Mouse (Mus musculus) ovary, adult 18-20 months (tissue): ENCODE data around the gene Tbx3.

Experiments used
- DNase-seq: peaks from one replicate; pipeline ENCODE4 v3.0.0; 2022; ENCODE audit warnings: low spot score, mixed read lengths

The Tbx3 gene

DNA sequence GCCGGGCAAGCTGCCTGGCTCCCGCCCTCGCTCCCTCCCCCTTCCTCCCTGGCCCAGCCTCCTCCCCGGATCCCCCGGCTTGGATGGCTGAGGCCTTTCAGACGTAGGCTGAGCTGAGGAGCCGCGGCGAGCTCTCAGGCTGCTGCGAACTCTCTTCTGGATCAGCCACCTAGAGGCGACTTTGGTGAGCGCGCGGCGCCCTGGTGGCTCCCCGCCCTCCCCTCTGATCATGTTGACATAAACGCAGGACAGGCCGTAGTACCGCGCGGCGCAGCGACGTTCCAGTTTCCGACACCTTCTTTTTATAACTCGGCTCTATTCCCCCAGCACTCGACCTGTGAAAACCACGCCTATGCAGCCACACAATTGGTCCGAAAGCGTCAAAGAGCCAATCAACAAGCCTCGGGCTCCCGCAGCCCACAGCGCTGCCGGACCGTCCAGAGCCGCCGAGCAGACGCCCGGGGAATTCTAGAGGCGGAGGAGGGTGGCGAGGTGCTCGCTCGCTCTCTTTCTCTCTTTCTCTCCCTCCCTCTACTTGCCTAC lies at the start of gene Tbx3:
Tbx3 (plus strand) TSS at position 104 of the 543 bp plus-strand sequence.
- peak; percentile 94 for DNase-seq

DNA sequence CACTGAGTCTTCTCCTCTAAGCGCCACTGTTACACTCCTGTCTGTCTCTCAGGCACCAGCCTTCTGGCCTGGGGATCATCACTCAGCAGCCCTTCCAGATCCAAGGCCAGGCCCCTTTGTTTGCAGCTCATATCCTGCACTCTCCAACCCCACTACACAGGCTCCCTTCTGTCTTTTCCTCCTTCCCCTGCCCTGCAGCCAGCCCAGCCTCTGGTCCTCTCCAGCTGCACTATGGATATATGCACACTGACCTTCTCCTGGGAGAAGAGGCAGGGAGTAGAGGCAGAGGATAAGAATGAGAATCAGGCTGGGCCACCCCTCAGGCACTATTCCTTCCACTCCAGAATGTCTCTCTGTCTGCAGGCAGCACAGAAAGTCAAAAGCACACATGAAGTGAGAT lies 48.4 kb upstream of the Tbx3 start:
- DNase-seq: no peak

DNA sequence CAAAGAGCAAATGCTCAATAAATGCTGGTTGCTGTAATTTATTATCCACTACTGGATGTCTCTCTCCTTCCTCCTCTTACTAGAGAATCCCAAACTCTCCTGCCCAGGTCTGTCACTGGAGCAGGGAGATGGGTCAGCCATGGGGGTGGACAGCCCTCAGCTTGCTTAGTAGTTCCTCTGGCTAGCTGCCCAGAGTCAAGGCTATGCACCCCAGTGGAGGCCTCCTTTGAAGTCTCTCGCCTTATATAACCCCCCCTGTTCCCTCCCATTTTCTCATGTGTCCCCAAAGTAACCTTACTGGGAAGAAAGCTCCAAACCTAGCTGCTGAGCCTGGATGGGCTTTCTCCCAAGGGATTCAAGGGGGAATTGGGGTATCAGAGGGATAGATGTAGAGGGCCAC lies 45.9 kb upstream of the Tbx3 start:
- peak; percentile 36 for DNase-seq

DNA sequence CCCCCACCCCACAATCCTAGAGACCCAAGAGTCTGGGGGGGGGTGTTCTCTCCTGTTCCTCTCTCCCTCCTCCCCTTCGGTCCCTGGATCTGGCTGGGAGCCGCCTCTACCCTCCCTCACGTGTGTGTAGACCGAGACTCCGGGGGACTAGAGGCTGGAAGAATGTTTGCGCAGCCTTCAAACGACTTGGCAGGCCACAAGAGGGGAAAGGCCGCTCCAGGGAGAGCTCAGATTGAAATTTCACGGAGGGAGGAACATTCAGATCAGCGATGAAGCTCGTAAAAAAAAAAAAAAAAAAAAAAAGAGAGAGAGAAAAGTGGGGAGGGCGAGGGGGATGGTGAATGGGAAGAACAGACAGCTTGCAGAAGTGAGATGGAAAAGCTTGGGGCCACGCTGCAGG lies 44.9 kb upstream of the Tbx3 start:
- no peak for DNase-seq

DNA sequence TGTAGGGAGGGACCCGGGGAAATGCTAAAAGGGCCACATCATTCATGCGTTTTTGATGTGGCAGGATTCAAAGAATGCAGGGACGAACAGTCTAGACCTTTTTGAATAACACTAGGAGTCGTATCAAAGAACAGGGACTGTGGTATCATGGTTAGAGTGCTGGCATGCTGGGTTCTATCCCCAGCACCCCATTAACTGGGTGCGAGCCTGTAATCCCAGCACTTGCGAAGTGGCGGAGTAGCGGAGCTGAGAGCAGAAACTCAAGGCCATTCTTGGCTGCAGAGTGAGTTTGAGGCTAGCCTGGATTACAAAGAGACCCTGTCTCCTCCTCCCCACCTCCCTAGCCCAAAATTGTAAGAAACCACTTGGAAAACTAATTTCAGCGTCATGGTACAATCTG lies 44.3 kb upstream of the Tbx3 start:
- no peak for DNase-seq

DNA sequence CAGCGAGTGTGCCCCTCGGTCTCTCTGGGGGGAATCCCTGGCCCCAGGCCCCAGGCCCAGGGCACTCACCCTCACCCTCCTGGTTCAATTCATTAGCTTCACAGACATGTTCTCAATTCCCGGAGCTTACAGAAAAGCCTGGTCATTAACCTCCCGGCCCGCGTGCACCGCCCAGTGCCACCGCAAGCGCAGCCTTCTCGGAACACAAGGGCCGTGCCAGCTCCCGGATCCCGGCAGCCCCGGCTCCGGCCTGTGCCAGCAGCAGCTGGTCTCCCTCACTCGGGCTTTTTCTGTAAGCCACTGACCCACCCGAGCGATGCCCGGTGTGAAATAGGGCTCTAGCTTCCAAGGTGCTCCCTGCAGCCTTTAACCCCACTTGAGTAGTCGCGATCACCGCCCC lies 43.8 kb upstream of the Tbx3 start:
- DNase-seq: no peak

DNA sequence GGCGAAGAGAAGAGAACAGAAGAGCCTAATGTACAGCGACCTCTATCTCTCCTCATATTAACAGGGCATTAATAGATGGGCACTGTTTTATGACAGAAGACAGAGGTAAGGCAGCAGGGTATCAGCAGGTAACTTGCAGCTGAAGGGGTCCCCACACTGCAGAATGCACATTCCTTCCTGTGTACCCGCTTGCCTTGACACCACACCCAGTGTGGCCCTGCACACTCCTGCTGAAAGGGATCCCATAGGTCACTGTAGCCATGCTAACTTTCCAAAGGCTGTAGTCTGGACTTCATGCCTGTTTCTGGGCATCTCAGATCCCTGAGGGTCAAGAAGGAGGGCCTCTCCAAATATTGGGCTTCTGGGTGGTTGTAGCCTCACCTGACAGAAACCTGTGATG lies 42.4 kb upstream of the Tbx3 start:
- DNase-seq: no peak

DNA sequence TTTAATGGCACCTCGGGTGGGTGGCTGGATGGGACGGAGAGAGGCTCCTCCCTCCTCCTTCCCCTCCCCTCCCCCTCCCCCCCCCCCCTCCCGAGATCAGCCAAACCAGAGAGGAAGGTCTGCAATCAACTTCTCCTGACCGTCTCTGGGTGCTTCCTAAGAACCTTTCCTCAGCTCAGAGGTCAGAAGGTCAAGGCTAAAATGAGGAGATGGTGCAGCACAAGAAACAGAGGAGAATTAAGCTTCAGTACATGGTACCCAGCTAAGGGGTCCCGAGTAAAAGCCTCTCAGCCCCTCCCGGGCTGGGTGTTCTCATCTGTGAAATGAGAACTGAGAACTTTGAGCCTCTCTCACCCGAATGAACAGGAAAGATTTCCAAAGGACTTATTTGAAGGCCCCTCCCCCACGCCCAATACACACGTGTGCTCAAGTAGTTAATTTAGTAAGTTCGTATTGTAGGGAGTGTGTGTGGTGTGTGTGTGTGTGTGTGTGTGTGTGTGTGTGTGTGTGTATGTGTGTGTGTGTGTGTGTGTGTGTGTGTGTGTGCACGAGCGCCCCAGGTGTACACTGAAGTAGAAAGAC lies 41.6 kb upstream of the Tbx3 start:
- no peak for DNase-seq

DNA sequence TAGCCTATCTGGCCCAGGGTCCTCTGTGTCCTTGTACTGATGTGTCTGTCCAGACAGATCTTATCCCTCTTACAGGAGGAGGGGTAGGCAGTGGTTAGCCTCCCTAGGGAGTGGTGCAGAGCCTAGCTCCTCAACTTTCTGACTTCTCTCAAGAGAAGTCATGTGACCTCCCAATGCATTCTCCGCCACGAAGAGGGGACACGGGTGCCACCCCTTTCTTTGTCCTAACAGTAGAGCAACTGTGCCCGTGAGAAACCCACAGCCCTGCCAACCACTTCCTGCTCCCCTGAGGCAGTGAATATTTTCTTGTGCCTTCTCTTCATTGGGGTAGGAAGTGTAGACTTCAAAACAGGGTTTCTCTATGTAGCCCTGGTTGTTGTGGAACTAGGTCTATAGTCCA lies 36.9 kb upstream of the Tbx3 start:
- DNase-seq: no peak

DNA sequence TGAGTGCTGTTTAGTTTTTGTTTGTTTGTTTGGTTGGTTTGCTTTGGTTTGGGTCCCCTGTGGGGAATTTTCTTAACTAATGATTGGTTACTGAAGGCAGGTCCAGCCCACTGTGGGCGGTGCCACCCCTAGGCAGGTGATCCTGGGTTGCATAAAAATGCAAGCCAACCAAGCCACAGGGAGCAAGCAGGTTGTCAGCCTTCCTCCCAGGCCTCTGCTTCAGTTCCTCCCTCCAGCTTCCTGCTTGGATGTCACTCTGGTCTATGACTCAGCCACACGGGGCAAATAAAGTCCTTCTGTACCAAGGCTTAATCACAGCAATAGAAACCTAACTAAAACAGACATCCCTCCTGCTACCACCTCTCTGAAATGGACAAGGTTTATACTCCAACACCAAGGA lies 35.6 kb upstream of the Tbx3 start:
- DNase-seq: no peak

DNA sequence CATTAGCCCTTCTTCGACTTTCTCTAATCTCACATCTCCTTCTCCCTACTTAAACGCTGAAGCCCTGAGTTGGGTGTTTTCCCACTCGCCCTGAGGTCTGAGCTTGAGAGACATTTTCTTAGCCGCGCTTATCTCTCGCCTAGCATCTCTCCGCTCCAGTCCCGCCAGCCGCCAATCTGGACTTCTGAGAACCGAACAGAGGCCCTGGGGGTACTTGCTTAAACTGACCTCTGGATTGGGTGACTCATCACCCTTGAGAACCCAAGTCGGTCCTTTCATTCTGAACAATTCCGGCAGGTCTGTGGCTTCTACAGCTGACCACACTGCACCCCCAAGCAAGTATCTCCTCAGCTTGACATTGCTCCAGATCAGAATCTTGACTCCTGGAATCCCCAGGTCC lies 32.2 kb upstream of the Tbx3 start:
- DNase-seq: no peak

DNA sequence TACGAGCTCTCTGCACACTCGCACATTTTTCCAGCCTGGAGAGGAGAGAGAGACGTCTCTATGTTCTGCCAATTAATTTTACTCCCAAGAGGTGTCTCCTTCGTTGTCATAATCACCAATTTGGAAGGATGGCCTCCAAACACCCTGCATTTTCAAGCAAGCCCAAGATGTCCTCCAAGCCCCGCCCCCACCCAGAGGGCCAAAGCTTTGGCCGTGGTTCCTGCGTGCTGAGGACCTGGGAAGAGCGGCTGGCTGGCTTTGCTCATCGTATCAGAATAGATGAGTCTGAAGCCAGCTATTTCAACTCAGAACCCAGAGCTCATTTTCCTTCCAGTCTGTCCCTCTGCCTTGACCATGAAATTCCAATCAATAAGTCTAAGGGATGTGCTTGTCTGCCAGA lies 29.4 kb upstream of the Tbx3 start:
- DNase-seq: no peak

DNA sequence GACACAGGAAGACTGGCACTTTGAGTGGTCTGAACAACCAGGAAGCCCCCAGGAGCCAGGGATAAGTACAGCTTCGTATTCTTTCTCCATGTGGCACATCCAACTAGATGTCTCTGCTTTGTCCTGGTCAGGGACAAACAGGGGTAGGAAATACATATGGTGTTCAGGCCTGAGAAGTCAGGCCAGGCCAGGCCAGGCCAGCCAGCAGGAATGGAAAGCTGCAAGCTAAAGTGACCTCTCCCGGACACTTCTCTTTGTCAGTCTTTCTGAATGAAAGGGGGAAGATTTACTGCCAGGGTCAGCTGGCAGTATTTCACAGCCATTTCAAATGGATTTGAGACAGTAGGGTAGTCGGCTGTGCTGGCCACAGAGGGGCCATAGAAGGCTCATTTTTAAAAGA lies 28.8 kb upstream of the Tbx3 start:
- DNase-seq: no peak

DNA sequence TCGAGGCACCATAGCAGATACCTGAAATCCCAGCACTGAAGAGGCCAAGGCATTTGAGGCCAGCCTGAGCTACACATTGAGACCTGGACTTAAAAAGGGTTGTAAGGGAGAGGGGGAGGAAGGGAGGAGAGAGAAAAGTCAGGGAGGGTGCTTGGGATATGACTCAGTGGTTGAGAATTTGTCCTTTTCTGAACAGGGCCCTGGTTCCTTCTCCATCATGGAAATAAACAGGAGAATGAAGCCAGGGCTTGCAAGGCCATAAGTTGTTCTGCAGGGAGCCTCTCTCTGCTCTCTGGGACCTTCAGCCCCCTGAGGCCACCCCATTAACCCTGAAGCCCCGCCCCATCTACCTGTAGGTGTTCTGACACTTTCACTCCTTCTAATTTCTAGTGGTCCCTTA lies 23.5 kb upstream of the Tbx3 start:
- DNase-seq: no peak

DNA sequence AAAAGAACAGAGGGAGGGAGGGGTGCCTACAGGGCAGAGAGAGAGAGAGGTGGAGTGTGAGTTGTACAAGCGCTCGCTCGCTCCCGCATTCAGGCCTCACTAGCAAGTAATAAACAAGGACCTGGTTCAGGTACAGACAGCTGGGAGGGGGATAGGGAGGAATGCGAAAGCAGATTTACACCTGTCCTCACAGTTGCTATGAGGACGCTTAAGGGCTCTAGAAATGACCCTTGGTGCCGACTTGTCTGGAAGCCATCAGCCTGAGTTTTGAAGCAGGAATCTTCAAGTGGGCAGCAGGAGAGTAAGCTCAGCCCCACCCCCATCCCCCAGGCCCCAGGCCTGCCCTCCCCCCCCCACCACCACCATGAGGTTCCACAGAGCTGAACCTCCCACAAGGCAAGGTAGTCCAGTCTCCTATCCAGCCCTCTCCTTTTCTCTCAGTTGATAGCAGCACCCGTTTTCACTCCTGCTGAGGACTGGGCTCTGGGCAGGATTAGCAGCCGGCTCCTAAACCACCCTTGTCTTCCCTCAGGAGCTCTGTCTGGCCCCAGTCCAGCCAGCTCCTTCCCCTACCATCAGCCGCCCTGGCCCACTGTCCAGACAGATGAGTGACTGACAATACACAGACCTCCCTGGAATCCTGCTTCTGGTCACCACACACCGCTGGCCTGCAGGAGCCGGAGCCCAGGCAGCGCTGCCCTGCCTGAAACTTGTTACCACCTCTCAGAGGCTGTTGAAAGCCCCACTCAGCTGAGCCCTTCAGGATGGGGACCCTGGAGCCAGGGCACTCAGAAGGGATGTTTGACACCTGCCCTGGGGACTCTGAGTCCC lies 19.1 kb upstream of the Tbx3 start:
- no peak for DNase-seq

DNA sequence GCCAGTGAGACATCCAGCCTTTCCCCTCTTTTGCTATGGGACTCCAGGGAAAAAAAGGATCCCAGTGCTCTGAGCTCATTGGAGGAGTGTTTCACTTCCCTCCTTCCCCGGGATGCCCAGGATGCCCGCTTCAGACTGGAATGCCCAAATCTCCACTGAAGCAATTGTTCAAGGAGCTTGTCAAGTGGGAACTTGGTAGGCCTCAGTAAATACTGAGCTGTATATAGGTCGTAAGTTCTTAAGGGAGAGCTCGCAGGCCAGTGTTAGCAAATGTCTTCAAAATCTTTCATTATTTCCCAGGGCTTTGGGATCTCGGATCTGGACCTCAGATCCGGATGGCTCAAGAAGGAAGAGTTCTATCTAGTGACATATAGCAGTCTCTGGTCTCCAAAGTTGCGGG lies 14.1 kb upstream of the Tbx3 start:
- DNase-seq: no peak

DNA sequence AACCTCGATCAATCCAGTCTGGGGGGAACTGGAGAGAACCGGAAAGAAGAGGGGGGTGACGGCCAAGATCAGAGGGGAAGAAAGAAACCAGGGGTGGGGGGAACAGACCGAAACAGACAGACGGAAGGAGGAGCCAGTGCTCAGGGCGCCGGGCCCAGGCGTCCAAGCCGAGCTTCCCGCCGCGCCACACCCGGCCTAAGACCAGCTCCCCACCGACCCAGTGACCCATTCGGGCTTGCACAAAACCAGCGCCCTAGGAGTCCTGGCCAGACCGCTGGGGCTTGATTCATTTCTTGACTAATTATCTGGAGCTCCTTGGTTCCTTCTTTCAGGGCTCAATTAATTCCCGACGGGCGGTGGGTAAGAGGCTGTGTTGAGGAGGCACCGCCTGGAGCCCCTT lies 13.6 kb upstream of the Tbx3 start:
- DNase-seq: no peak

DNA sequence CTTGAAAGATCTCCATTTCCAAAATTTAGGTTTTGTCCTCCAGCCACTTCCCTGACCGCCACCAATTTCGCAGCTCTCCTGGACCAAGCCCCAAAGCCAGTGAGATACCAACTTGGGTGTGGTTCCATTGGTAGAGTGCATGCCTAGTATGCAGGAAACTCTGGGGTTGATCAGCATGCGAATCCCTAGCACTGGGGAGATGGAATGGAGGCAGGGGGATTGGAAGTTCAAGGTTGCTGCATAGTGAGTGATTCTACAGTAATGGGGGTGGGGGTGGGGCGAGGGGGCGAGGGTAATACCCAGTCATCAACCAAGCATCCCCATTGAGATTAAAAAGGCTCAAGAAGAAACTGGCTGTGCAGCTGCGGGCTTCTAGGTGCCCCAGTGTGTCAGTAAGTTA lies 13.1 kb upstream of the Tbx3 start:
- no peak for DNase-seq

DNA sequence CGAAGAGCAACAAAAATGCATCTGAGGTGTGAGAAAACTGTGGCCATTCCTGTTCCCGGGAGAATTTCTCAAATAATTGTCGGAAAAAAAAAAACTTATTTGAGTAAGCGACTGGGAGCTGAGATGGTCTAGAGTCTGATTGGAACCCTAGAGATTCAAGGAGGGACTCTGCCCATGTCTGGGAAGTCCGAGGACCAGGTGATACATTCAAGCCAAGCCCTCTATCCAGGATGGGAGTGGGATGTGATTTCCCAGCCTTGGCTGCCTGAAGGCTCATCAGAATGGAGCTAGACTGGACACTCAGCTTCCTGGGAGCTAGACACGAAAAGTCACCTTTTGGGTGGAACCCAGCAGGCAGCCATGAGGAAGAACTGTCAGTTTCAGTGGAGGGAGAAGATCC lies 12.7 kb upstream of the Tbx3 start:
- no peak for DNase-seq

DNA sequence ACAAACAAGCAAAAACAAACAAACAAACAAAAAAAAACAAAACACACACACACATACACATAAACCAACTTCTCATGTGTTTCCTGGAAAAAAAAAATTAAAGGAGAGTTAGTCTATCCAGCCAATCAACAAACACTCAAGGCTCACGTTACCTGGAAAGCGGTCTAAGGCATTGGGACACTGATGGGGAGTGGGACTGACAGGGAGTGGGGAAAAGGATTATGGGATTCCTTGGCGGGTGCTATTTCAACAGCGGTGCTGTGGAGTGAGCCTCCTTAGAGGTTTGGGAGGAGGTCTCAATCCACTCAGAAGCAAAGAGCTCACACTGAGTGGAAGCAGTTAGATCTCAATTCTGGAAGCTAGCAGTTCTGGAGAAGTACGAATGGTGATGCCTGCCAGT lies 12.1 kb upstream of the Tbx3 start:
- DNase-seq: no peak

DNA sequence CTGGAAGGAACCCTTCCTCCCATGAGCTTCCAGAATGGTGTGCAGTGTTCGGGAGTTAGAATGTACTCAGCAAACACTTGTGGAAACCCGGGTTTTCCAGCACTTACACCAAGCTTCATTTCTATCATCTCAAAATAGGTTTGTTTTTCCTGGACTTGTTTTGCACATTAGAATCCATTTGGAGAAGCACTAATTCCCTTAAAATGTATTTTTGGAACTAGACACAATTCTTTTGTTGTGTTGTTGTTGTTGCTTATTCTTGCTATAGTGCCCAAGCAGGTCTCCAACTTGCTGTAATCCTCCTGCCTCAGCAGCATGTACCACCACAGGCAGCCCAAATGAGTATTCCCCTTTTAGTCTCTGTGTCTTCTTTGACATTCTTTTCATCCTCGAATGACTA lies 11.4 kb upstream of the Tbx3 start:
- no peak for DNase-seq

DNA sequence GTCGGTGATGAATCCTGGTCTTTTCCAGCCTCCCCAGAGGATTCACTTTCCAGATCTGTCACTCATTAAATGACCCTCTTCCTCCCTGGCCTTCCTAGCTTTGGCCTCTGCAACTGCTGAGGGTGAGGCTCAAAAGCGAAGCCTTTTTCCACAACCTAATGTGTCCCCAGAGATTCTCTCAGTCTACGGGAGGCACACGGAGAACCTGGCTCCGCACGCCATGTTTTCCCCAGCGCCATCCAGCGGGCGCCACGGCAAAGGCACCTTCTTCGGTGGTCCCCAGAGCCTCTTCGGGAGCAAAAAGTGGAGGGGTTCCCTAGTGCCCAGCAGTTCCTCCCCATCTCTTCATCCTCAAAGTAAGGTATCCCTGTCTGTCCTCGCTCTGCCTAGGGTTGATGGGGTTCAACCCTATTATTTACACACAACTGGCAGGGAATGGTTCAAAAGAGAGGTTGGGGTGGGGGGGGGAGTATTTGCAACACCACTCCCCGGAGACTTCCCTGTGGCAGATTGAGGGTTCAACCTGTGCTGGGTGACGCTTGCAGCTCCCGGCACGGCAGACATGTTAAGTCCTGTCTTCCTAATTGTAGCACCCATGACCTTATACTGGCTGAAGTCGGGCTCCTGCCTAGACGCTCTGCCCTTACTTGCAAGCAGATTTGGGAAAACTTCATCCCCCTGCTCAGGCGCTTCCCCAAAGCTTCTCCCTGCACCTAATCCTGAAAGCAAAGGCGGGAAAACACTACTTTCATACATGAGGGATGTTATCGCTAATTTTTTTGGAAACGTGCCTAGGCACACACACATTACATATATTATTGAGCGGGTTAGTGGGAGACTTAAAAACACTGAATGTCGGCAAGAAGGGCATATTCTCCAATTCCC lies 9.7 kb upstream of the Tbx3 start:
- DNase-seq: no peak

DNA sequence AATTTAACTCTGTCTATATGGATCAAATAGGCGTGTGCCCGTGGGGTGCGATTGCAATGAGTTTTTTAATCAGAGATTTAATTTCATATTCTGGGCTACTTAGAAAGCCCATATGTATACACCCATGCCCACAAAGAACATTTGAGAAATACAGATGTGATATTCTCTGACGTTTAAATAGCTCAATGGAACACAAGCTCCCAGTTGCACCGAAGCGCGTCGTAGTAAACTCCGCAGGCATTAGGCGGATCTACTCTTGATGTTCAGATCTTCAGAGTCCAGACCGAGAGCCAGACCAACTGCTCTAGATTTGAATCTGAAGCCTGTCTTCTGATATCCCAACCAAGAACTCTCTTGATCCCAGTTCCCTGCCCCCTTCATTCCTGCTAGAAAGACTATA lies 9.0 kb upstream of the Tbx3 start:
- DNase-seq: no peak
